In the genomic region with DNA sequence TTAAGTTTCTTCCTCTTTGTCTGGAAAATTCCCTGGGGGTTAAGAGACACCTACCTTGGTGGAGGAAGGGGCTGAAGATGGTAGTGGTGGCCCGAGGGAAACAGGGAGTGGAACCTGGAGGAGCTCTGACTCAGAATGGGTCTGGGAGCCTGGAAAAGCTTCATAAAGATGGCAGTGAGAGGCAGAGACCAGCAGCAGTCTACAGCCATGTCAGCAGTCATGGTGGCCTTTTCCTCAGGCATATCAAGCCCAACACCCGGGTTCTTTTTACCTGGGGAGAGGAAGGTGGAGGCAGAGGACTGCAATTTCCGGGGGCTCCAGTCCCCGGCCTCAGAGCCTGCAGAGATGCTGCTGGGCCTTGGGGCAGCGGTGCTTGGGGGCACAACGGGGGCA, we compare ENCODE assay signal across 8 mouse cellular contexts. TPM values are rescaled to one million over a fixed set of nuclear protein-coding genes. Genes with fewer than 3 reads are reported as not detected.
DNase-seq lines count a peak whose midpoint lies in the region; ATAC-seq and TF ChIP-seq lines count a peak whose summit lies in the region.

No protein-coding gene starts in this region.

- no peaks in the 10 kb centered on the region for H3K27me3 ChIP-seq in liver, adult 2 months (ENCODE audit: control insufficient read depth, insufficient read depth, low read length)
- H3K27me3 ChIP-seq in embryonic facial prominence, embryonic 13.5 days, result peaks cover 22% of the 10 kb centered on the region
- H3K27me3 ChIP-seq in intestine, embryonic 15.5 days (replicated peaks), result 0 out of 2 replicates have a peak, but pooled peaks cover 4% of the 10 kb centered on the region
- no peaks in the 10 kb centered on the region for H3K27me3 ChIP-seq in neural tube, embryonic 15.5 days (replicated peaks)

- no peak for TF ChIP-seq POLR2A in liver, adult 2 months (IDR thresholded peaks at IDR 0.05; ENCODE audit: extremely low read depth, insufficient read depth, low read length)

- TF ChIP-seq CTCF in liver, adult 2 months (IDR thresholded peaks at IDR 0.05; ENCODE audit: low read depth, low read length), result no peak

- peaks cover 6% of the 10 kb centered on the region for H3K4me1 ChIP-seq in liver, adult 2 months (ENCODE audit: control insufficient read depth, insufficient read depth, low read length)
- peaks cover 7% of the 10 kb centered on the region; the same call in 1 of the 2 replicates for H3K4me1 ChIP-seq in embryonic facial prominence, embryonic 13.5 days
- no peaks in the 10 kb centered on the region for H3K4me1 ChIP-seq in intestine, embryonic 15.5 days (replicated peaks)
- H3K4me1 ChIP-seq in neural tube, embryonic 15.5 days, result peaks cover 15% of the 10 kb centered on the region

- peak overlapping the region; percentile 96 for H3K9ac ChIP-seq in liver, adult 2 months (ENCODE audit: low read depth, low read length)
- peak overlapping the region; percentile 86 for H3K9ac ChIP-seq in embryonic facial prominence, embryonic 13.5 days
- peak overlapping the region; percentile 70; the same call in 1 of the 2 replicates for H3K9ac ChIP-seq in intestine, embryonic 15.5 days
- peak overlapping the region; percentile 69 for H3K9ac ChIP-seq in neural tube, embryonic 15.5 days (replicated peaks)

- no peak for ATAC-seq in embryonic facial prominence, embryonic 13.5 days (ENCODE audit: insufficient number of reproducible peaks, insufficient read depth, low FRiP score, low TSS enrichment, low read depth)
- ATAC-seq in intestine, embryonic 15.5 days, result no peak; the same call in 1 of the 2 replicates
- ATAC-seq in neural tube, embryonic 15.5 days (ENCODE audit: low FRiP score), result 0 out of 2 replicates have a peak, but pooled peaks have one; percentile 2

- intact Hi-C loops in left cerebral cortex, postnatal 10 days (cut with DNase I), result loop anchor here (5.0 kb wide), 1 partner anchor 55 kb away; a partner anchor contains a TSS

- no peak overlapping the region for H3K27ac ChIP-seq in liver, adult 2 months (replicated peaks; ENCODE audit: insufficient read depth, low read depth, low read length)
- no peak overlapping the region; the same call in 1 of the 2 replicates for H3K27ac ChIP-seq in embryonic facial prominence, embryonic 13.5 days
- no peak overlapping the region for H3K27ac ChIP-seq in intestine, embryonic 15.5 days
- H3K27ac ChIP-seq in neural tube, embryonic 15.5 days (replicated peaks), result peak overlapping the region; percentile 87; the same call in 1 of the 2 replicates

- H3K36me3 ChIP-seq in liver, adult 2 months (ENCODE audit: control insufficient read depth, insufficient read depth, low read length), result peaks cover 3% of the 10 kb centered on the region
- H3K36me3 ChIP-seq in embryonic facial prominence, embryonic 13.5 days, result peaks cover 17% of the 10 kb centered on the region
- no peaks in the 10 kb centered on the region for H3K36me3 ChIP-seq in intestine, embryonic 15.5 days
- H3K36me3 ChIP-seq in neural tube, embryonic 15.5 days, result no peaks in the 10 kb centered on the region

- DNase-seq in liver, adult 2 months (ENCODE audit: extremely low read depth, low read depth, low spot score), result no peak
- no peak for DNase-seq in liver
- no peak for DNase-seq in embryo, embryonic 9.5 days (ENCODE audit: extremely low spot score)
- no peak for DNase-seq in adrenal gland, adult 2 months
- DNase-seq in left cerebral cortex, postnatal 10 days (ENCODE audit: extremely low spot score in 1 of 2, low spot score in 2 of 2), result no peak

- H3K79me2 ChIP-seq in liver, adult 2 months (ENCODE audit: control insufficient read depth, insufficient read depth, low read length), result 0 out of 2 replicates have a peak, but pooled peaks cover 4% of the 10 kb centered on the region

- H3K4me2 ChIP-seq in embryonic facial prominence, embryonic 13.5 days, result peak overlapping the region; percentile 65
- H3K4me2 ChIP-seq in intestine, embryonic 15.5 days (replicated peaks), result peak overlapping the region; percentile 66
- peak overlapping the region; percentile 59 for H3K4me2 ChIP-seq in neural tube, embryonic 15.5 days

- H3K9me3 ChIP-seq in embryonic facial prominence, embryonic 13.5 days, result no peaks in the 10 kb centered on the region
- no peaks in the 10 kb centered on the region for H3K9me3 ChIP-seq in intestine, embryonic 15.5 days
- H3K9me3 ChIP-seq in neural tube, embryonic 15.5 days (replicated peaks), result no peaks in the 10 kb centered on the region

- 15% methylated on average over 6 of the region's 6 CpGs for WGBS in liver, adult 2 months
- 27% methylated on average over 6 of the region's 6 CpGs for WGBS in embryonic facial prominence, embryonic 13.5 days
- WGBS in intestine, embryonic 15.5 days, result 22% methylated on average over 6 of the region's 6 CpGs
- WGBS in neural tube, embryonic 15.5 days, result 24% methylated on average over 6 of the region's 6 CpGs

- H3K4me3 ChIP-seq in liver, adult 2 months (ENCODE audit: insufficient read depth, low read depth, low read length), result peak overlapping the region; percentile 88
- peak overlapping the region; percentile 60 for H3K4me3 ChIP-seq in embryonic facial prominence, embryonic 13.5 days
- H3K4me3 ChIP-seq in intestine, embryonic 15.5 days (replicated peaks), result peak overlapping the region; percentile 58
- peak overlapping the region; percentile 54 for H3K4me3 ChIP-seq in neural tube, embryonic 15.5 days (replicated peaks)

RNA-seq across cellular contexts. Expression of a gene that starts 0.9 kb away (rescaled TPM):
- total RNA-seq in liver, adult 2 months (2014; rRNA removed), result 17.0 and 26.4 TPM in 2 replicates
- polyA plus RNA-seq in liver, adult 2 months (2012; rRNA removed), result 84.7 and 86.7 TPM in 2 replicates
- polyA plus RNA-seq in embryonic facial prominence, embryonic 13.5 days (2015; fragmentation: Nextera tagmentation; extraction: Ambion mirVana), result 56.5 and 60.4 TPM in 2 replicates
- polyA plus RNA-seq in intestine, embryonic 15.5 days (2015; fragmentation: Nextera tagmentation; extraction: Ambion mirVana), result 53.9 and 64.9 TPM in 2 replicates
- 42.3 and 51.5 TPM in 2 replicates for polyA plus RNA-seq in neural tube, embryonic 15.5 days (2015; fragmentation: Nextera tagmentation; extraction: Ambion mirVana)
- 100 to 1,000 TPM; 113 to 130 TPM for total RNA-seq in adrenal gland, adult 2 months (2021)
- 586 and 733 TPM in 2 replicates for polyA plus RNA-seq in adrenal gland, adult 2 months (2012; rRNA removed)
- 10 to 100 TPM; 37.3 to 39.3 TPM for total RNA-seq in left cerebral cortex, postnatal 10 days (2021)

RNA-seq across cellular contexts. Expression of a gene that starts 56.6 kb away (rescaled TPM):
- 8.9 and 13.6 TPM in 2 replicates for total RNA-seq in liver, adult 2 months (2014; rRNA removed)
- polyA plus RNA-seq in liver, adult 2 months (2012; rRNA removed), result 16.5 and 21.6 TPM in 2 replicates
- polyA plus RNA-seq in embryonic facial prominence, embryonic 13.5 days (2015; fragmentation: Nextera tagmentation; extraction: Ambion mirVana), result 58.1 and 65.4 TPM in 2 replicates
- 43.0 and 45.6 TPM in 2 replicates for polyA plus RNA-seq in intestine, embryonic 15.5 days (2015; fragmentation: Nextera tagmentation; extraction: Ambion mirVana)
- 40.4 and 41.4 TPM in 2 replicates for polyA plus RNA-seq in neural tube, embryonic 15.5 days (2015; fragmentation: Nextera tagmentation; extraction: Ambion mirVana)
- total RNA-seq in adrenal gland, adult 2 months (2021), result 10 to 100 TPM; 44.2 to 66.4 TPM
- polyA plus RNA-seq in adrenal gland, adult 2 months (2012; rRNA removed), result 73.8 and 113 TPM in 2 replicates
- total RNA-seq in left cerebral cortex, postnatal 10 days (2021), result 10 to 100 TPM; 70.1 to 83.6 TPM
